In genomic region chr6:97411327-97411726, GRCm38 (mm10) we compare ENCODE assay signal across 20 mouse cellular contexts.
"Had no signal": no experiment of that assay in that cellular context is flagged by ENCODE, and none has a peak within 500 bp of the region (broad histone marks: within the 10 kb centered on the region; RNA-seq: fewer than 3 reads in every experiment).

No protein-coding gene starts in this region.

- DNase-seq: liver, postnatal 0 days; lung, adult 2 months; lung, postnatal 14 days; lung, postnatal 36 days; retina, postnatal 1 day; right cerebral cortex, adult 18-20 months; right cerebral cortex, postnatal 25 days; spleen, adult 18-20 months; thymus, adult 18-20 months; thymus, postnatal 14 days; thymus, postnatal 36 days had no signal

- H3K36me3 ChIP-seq: lung, embryonic 15.5 days; midbrain, embryonic 13.5 days; midbrain, embryonic 15.5 days; neural tube, embryonic 13.5 days; neural tube, embryonic 15.5 days had no signal

- H3K27me3 ChIP-seq: lung, embryonic 15.5 days; megakaryocyte, embryonic 14.5 days; midbrain, embryonic 13.5 days; midbrain, embryonic 15.5 days; neural tube, embryonic 13.5 days; neural tube, embryonic 15.5 days had no signal

- H3K27ac ChIP-seq: lung, embryonic 15.5 days; macrophage; midbrain, embryonic 13.5 days; midbrain, embryonic 15.5 days; neural tube, embryonic 13.5 days; neural tube, embryonic 15.5 days had no signal

- H3K4me3 ChIP-seq: lung, embryonic 15.5 days; midbrain, embryonic 13.5 days; midbrain, embryonic 15.5 days; neural tube, embryonic 13.5 days; neural tube, embryonic 15.5 days had no signal

- H3K4me1 ChIP-seq: midbrain, embryonic 15.5 days had no signal

- H3K9ac ChIP-seq: liver, postnatal 0 days; lung, embryonic 15.5 days; midbrain, embryonic 13.5 days; midbrain, embryonic 15.5 days; neural tube, embryonic 13.5 days; neural tube, embryonic 15.5 days had no signal

- H3K9me3 ChIP-seq: lung, embryonic 15.5 days; megakaryocyte, embryonic 14.5 days; midbrain, embryonic 13.5 days; midbrain, embryonic 15.5 days; neural tube, embryonic 13.5 days; neural tube, embryonic 15.5 days had no signal

- ATAC-seq: liver, postnatal 0 days; lung, postnatal 0 days; midbrain, embryonic 13.5 days; midbrain, embryonic 15.5 days had no signal

- H3K4me2 ChIP-seq: lung, embryonic 15.5 days; midbrain, embryonic 11.5 days; midbrain, embryonic 13.5 days; midbrain, embryonic 15.5 days; neural tube, embryonic 13.5 days; neural tube, embryonic 15.5 days had no signal
